Mouse (Mus musculus) ES-E14 (cell line): ENCODE data around the gene Zmynd10.

Experiments
- HCFC1 ChIP-seq: IDR thresholded peaks from 2 replicates; pipeline ENCODE4 v1.6.1; 2012; ENCODE audit warnings: low read length, inconsistent platforms, borderline replicate concordance; ENCODE audit not compliant: insufficient read depth
- MAFK ChIP-seq: IDR thresholded peaks from 2 replicates; pipeline ENCODE4 v1.6.1; 2014; ENCODE audit warnings: mild to moderate bottlenecking, low read depth, low read length, inconsistent platforms; ENCODE audit not compliant: insufficient read depth

- TF ChIP-seq HCFC1 = no peak
- TF ChIP-seq MAFK = no peak
Measured at GRCm38 (mm10) chr9:107580501-107581317, 33.6 kb downstream of the Zmynd10 start, which contains the start of gene Hyal3.
